Comparison of ENCODE assay signal across 8 mouse cellular contexts in genomic region chr4:130836281-130837061, GRCm38 (mm10). TPM values are rescaled to one million over a fixed set of nuclear protein-coding genes. Genes with fewer than 3 reads are reported as not detected.
DNase-seq lines count a peak whose midpoint lies in the region; ATAC-seq lines count a peak whose summit lies in the region.

No protein-coding gene starts in this region.

- no peaks in the 10 kb centered on the region for H3K9me3 ChIP-seq in lung, embryonic 15.5 days
- no peaks in the 10 kb centered on the region for H3K9me3 ChIP-seq in forebrain, embryonic 10.5 days
- H3K9me3 ChIP-seq in stomach, embryonic 14.5 days (ENCODE audit: control insufficient read depth, low read depth, low read length), result no peaks in the 10 kb centered on the region

- no peaks in the 10 kb centered on the region for H3K36me3 ChIP-seq in lung, embryonic 15.5 days
- H3K36me3 ChIP-seq in forebrain, embryonic 10.5 days (replicated peaks), result no peaks in the 10 kb centered on the region
- H3K36me3 ChIP-seq in stomach, embryonic 14.5 days (ENCODE audit: control insufficient read depth, insufficient read depth, low read length), result no peaks in the 10 kb centered on the region

- no peak overlapping the region for H3K9ac ChIP-seq in lung, embryonic 15.5 days
- no peak overlapping the region for H3K9ac ChIP-seq in stomach, embryonic 14.5 days (replicated peaks; ENCODE audit: low read depth, low read length)

- WGBS in lung, embryonic 15.5 days, result 9% methylated on average over 20 of the region's 20 CpGs
- WGBS in forebrain, embryonic 10.5 days, result 10% methylated on average over 20 of the region's 20 CpGs
- 10% methylated on average over 20 of the region's 20 CpGs for WGBS in stomach, embryonic 14.5 days

- H3K27me3 ChIP-seq in lung, embryonic 15.5 days, result no peaks in the 10 kb centered on the region
- peaks cover 99% of the 10 kb centered on the region for H3K27me3 ChIP-seq in forebrain, embryonic 10.5 days (ENCODE audit: poor library complexity, severe bottlenecking)
- no peaks in the 10 kb centered on the region for H3K27me3 ChIP-seq in stomach, embryonic 14.5 days (ENCODE audit: control insufficient read depth, insufficient read depth, low read length)

- intact Hi-C loops in heart, postnatal 25 days (cut with DNase I), result no loop called here

- no peak for ATAC-seq in lung, embryonic 15.5 days (ENCODE audit: borderline replicate concordance, extremely low read depth, low FRiP score, low TSS enrichment)
- ATAC-seq in stomach, embryonic 14.5 days (ENCODE audit: insufficient number of reproducible peaks, insufficient read depth, low FRiP score, low read depth), result peak; percentile 9; the same call in 1 of the 2 replicates

- no peak overlapping the region for H3K27ac ChIP-seq in lung, embryonic 15.5 days
- H3K27ac ChIP-seq in forebrain, embryonic 10.5 days, result 0 out of 2 replicates have a peak overlapping the region, but pooled peaks have one; percentile 45
- H3K27ac ChIP-seq in stomach, embryonic 14.5 days (ENCODE audit: low read length), result peak overlapping the region; percentile 73

- DNase-seq in lung, postnatal 36 days, result no peak
- DNase-seq in forebrain, embryonic 10.5 days (ENCODE audit: extremely low spot score, low spot score), result peak; percentile 53
- DNase-seq in kidney, postnatal 36 days, result peak; percentile 44 to 53
- DNase-seq in urinary bladder, postnatal 10 days (ENCODE audit: low spot score), result no peak
- no peak for DNase-seq in heart, postnatal 25 days (ENCODE audit: low spot score)
- no peak for DNase-seq in frontal cortex, postnatal 36 days (ENCODE audit: low spot score in 2 of 2)

- H3K4me3 ChIP-seq in lung, embryonic 15.5 days, result no peak overlapping the region
- peak overlapping the region; percentile 34 for H3K4me3 ChIP-seq in forebrain, embryonic 10.5 days
- H3K4me3 ChIP-seq in stomach, embryonic 14.5 days (ENCODE audit: low read depth, low read length), result no peak overlapping the region

- H3K4me2 ChIP-seq in lung, embryonic 15.5 days, result peak overlapping the region; percentile 29
- peak overlapping the region; percentile 26 for H3K4me2 ChIP-seq in stomach, embryonic 14.5 days (replicated peaks; ENCODE audit: low read depth, low read length)

- H3K4me1 ChIP-seq in lung, embryonic 15.5 days, result peaks cover 46% of the 10 kb centered on the region
- peaks cover 67% of the 10 kb centered on the region for H3K4me1 ChIP-seq in forebrain, embryonic 10.5 days
- peaks cover 39% of the 10 kb centered on the region for H3K4me1 ChIP-seq in stomach, embryonic 14.5 days (ENCODE audit: control insufficient read depth, insufficient read depth, low read length)

RNA-seq across cellular contexts. Expression of gene Sdc3, which starts 44.1 kb away (rescaled TPM):
- 20.5 and 21.7 TPM in 2 replicates for polyA plus RNA-seq in lung, embryonic 15.5 days (2015; fragmentation: Nextera tagmentation; extraction: Ambion mirVana)
- polyA plus RNA-seq in forebrain, embryonic 10.5 days (2016; fragmentation: Nextera tagmentation; extraction: Ambion mirVana), result 17.8 and 18.7 TPM in 2 replicates
- 20.9 and 21.0 TPM in 2 replicates for polyA plus RNA-seq in stomach, embryonic 14.5 days (2014; fragmentation: Nextera tagmentation; extraction: Ambion mirVana)
- total RNA-seq in heart, postnatal 25 days (2021), result 10 to 100 TPM; 37.7 to 41.9 TPM

Comparison
In these comparisons a context has a peak if more than half of its experiments do, and no peak if none do; other contexts are left out.
1. DNase-seq: peak in forebrain, embryonic 10.5 days (single experiment) and kidney, postnatal 36 days (2 of 2); none in lung, postnatal 36 days (single experiment), urinary bladder, postnatal 10 days (single experiment), heart, postnatal 25 days (single experiment) and frontal cortex, postnatal 36 days (0 of 2).